Mouse (Mus musculus): ENCODE results near the gene Dbp. TPM values are rescaled to one million over a fixed set of nuclear protein-coding genes. Genes with fewer than 3 reads are reported as not detected.
A peak's percentile ranks its signal among the peaks of the same experiment; 100 is the strongest.
"Not testable (repeated sequence)": the region's sequence is repeated elsewhere in the genome, so short reads cannot be mapped to it uniquely, and the experiment has no call there.

Dbp gene
- total RNA-seq (2021): 10 to 100 TPM; 40.9 to 51.0 TPM

GRCm38 (mm10) chr7:45704730-45705442 lies at the start of gene Dbp:
Gene Dbp, plus strand, starts transcription at chr7:45705088.
- intact Hi-C loops (cut with DNase I): no loop called here
- peak; percentile 99 to 100 for DNase-seq (ENCODE audit: extremely low spot score in 1 of 2, low spot score in 2 of 2)

- DNase-seq (ENCODE audit: extremely low spot score in 1 of 2, low spot score in 2 of 2): no peak
- intact Hi-C loops (cut with DNase I): no loop called here
Measured at GRCm38 (mm10) chr7:45660746-45661478, 44.0 kb upstream of the Dbp start.

DNA sequence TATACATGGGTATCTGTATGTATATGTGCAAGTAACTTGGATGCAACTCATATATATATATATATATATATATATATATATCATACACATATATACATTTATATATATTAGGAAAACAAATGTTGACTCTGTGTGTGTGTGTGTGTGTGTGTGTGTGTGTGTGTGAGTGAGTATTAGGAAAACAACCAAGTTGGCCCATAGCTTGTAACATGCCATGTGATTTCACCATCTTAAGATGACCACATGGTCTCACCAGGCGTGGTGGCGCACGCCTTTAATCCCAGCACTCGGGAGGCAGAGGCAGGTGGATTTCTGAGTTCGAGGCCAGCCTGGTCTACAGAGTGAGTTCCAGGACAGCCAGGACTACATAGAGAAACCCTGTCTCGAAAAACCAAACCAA lies 43.2 kb upstream of the Dbp start:
- intact Hi-C loops (cut with DNase I): not testable (repeated sequence)

GRCm38 (mm10) chr7:45665303-45666138 lies 39.4 kb upstream of the Dbp start:
- no peak for DNase-seq (ENCODE audit: extremely low spot score in 1 of 2, low spot score in 2 of 2)
- intact Hi-C loops (cut with DNase I): no loop called here

More for the DNA sequence above, 43.2 kb upstream of the Dbp start:
- DNase-seq (ENCODE audit: extremely low spot score in 1 of 2, low spot score in 2 of 2): not testable (repeated sequence)

- intact Hi-C loops (cut with DNase I): no loop called here
- no peak for DNase-seq (ENCODE audit: extremely low spot score in 1 of 2, low spot score in 2 of 2)
Measured at GRCm38 (mm10) chr7:45666161-45666560, 38.7 kb upstream of the Dbp start, which contains the start of gene Fut2. Gene Fut2, minus strand, starts transcription at chr7:45666394.

DNA sequence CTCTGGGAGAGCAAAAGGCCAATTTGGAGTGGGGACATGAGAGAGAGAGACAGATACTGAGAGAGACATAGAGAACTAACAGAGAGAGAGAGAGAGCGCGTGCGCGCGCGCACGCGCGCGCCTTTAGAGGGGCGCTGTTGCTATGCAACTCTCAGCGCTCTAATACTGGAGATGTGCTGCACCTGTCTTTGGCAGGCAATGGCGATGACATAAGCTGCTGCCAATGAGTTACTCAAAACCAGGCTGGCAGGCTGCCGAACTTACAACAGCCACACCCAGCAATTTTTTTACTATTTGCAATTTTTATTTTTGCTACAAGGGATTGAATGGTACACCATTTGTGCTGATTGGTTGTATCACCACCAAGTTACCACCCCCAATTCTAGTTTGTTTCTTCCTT lies 37.1 kb upstream of the Dbp start:
- DNase-seq (ENCODE audit: extremely low spot score in 1 of 2, low spot score in 2 of 2): no peak
- intact Hi-C loops (cut with DNase I): no loop called here

GRCm38 (mm10) chr7:45668921-45669320 lies 36.0 kb upstream of the Dbp start:
- no peak for DNase-seq (ENCODE audit: extremely low spot score in 1 of 2, low spot score in 2 of 2)
- intact Hi-C loops (cut with DNase I): no loop called here

DNA sequence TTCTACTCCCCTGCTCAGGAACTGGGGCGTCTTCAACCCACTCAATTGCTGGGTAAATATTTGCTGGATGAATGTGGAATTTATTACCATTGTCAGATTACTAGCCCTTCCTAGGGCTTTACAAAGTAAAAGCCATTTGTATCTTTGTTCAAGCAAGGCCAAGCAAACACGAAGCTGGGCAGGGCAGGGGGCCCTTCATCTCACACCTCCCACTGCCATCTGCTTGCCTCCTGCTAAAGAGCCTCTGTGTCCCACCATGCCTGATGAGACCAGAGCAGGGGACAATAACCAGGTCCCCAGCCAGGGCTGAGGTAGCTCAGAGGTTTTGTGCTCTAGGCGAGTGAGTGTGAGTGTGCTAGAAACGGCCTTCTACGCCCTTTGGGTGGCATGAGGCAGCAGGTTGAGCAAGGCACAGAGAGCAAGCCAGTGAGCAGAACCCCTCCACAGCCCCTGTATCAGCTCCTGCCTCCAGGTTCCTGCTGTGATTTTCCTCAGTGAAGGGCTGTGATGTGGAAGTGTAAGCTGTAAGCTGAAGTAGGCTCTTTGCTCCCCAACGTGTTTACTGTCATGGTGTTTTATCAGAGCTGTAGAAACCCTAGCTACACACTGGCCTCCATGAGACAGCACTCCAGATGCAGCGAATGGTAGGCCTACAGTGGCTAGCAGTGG lies 27.1 kb upstream of the Dbp start:
- DNase-seq (ENCODE audit: extremely low spot score in 1 of 2, low spot score in 2 of 2): no peak
- intact Hi-C loops (cut with DNase I): no loop called here

GRCm38 (mm10) chr7:45678513-45678912 lies 26.4 kb upstream of the Dbp start:
- intact Hi-C loops (cut with DNase I): no loop called here
- no peak for DNase-seq (ENCODE audit: extremely low spot score in 1 of 2, low spot score in 2 of 2)

GRCm38 (mm10) chr7:45679966-45680621 lies 24.8 kb upstream of the Dbp start:
- intact Hi-C loops (cut with DNase I): loop anchor here (5.0 to 10.0 kb wide), 3 partner anchors 38 to 205 kb away; partner anchors contain the start of gene Rasip1

GRCm38 (mm10) chr7:45681046-45681736 lies 23.7 kb upstream of the Dbp start:
- no peak for DNase-seq (ENCODE audit: extremely low spot score in 1 of 2, low spot score in 2 of 2)
- intact Hi-C loops (cut with DNase I): loop anchor here (5.0 to 10.0 kb wide), 3 partner anchors 39 to 206 kb away; partner anchors contain the start of gene Rasip1

More at GRCm38 (mm10) chr7:45679966-45680621, 24.8 kb upstream of the Dbp start:
- DNase-seq (ENCODE audit: extremely low spot score in 1 of 2, low spot score in 2 of 2): peak in 1 of 2 experiments; percentile 56

DNA sequence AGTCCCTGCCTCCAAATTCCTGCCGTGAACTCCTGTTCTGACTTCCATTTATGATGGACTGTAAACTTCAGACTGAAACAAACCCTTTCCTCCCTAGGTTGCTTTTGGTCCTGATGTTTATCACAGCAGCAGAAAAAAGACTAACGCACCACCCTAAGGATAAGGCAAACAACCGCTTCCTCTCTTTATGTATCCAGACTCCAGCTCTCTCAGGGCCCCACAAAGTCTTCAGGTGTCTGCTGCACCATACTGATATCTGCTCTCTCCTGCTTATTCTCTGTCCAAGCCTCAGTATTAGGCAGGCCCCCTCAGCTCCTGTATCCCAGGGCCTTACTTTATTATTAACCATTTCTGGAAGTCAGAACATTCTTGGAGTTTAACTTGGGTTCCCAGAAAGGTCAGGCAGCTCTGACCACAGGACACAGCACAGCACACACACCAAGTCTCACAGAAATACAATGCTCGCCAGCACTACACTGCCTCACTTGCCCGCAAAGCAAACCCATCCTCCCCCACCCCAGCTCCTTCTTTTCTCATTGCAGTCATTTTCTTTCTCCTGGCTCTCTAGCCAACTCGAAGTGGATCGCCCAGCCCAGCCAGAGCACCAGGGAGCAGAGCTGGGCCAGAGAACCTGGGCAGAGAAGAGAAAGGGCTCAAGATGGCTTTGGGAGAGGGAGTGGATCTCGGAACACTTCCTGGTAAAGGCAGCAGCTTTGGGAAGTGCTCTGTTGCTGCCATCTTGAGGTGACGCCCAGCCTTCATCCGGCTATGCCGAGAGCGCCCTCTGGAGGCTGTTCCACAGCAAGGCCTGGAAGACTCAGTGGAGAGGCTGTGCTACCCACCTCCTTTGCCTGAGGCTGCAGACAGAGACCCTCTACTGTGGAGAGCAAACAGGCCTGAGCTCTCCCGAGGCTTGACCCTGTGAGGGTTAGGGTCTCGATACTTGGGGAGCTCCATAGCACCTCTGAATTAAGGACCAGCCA lies 22.5 kb upstream of the Dbp start:
- peak; percentile 80 to 92 for DNase-seq (ENCODE audit: extremely low spot score in 1 of 2, low spot score in 2 of 2)
- intact Hi-C loops (cut with DNase I): loop anchor here (5.0 to 10.0 kb wide), 3 partner anchors 40 to 208 kb away; partner anchors contain the start of gene Rasip1

GRCm38 (mm10) chr7:45683396-45684050 lies 21.4 kb upstream of the Dbp start, which contains the start of gene Ntn5:
Gene Ntn5, plus strand, starts transcription at chr7:45684022.
- intact Hi-C loops (cut with DNase I): loop anchor here (5.0 to 10.0 kb wide), 3 partner anchors 41 to 209 kb away; partner anchors contain the start of gene Rasip1
- DNase-seq (ENCODE audit: extremely low spot score in 1 of 2, low spot score in 2 of 2): no peak

GRCm38 (mm10) chr7:45685811-45686210 lies 19.1 kb upstream of the Dbp start:
- intact Hi-C loops (cut with DNase I): loop anchor here (10.0 kb wide), 1 partner anchor 211 kb away; no protein-coding TSS in a partner anchor
- DNase-seq (ENCODE audit: extremely low spot score in 1 of 2, low spot score in 2 of 2): no peak

- intact Hi-C loops (cut with DNase I): loop anchor here (10.0 kb wide), 1 partner anchor 212 kb away; no protein-coding TSS in a partner anchor
- no peak for DNase-seq (ENCODE audit: extremely low spot score in 1 of 2, low spot score in 2 of 2)
Measured at GRCm38 (mm10) chr7:45686841-45687240, 18.0 kb upstream of the Dbp start.

Data from left cerebral cortex, postnatal 10 days (tissue).